Mouse (Mus musculus) ES-E14 (cell line): ENCODE data around the gene Fzd5. TPM values are rescaled to one million over a fixed set of nuclear protein-coding genes. Genes with fewer than 3 reads are reported as not detected.

Experiments used
- DNase-seq: peaks from one replicate; pipeline ENCODE4 v3.0.0-alpha.2; 2013; ENCODE audit warnings: low read depth, low spot score
- H3K27ac ChIP-seq: 2 replicates; pipeline ENCODE4 v1.5.1; 2012; ENCODE audit warnings: low read depth, mild to moderate bottlenecking, low read length, moderate library complexity, mixed read lengths; ENCODE audit not compliant: poor library complexity, insufficient read depth, severe bottlenecking
- H3K36me3 ChIP-seq: 2 replicates; pipeline ENCODE4 v1.6.1; 2012; ENCODE audit warnings: mild to moderate bottlenecking, low read length, moderate library complexity, mixed read lengths; ENCODE audit not compliant: control insufficient read depth, poor library complexity, insufficient read depth, severe bottlenecking
- H3K4me1 ChIP-seq, 2 experiments: fragments of 150-350 bp in 1 of 2; sonication (generic) in 1 of 2; 2 replicates each; pipeline ENCODE4 v1.6.1; 2012; ENCODE audit warnings: low read length in 2 of 2, mild to moderate bottlenecking in 1 of 2, mixed read lengths in 1 of 2; ENCODE audit not compliant: control insufficient read depth in 2 of 2, insufficient read depth in 2 of 2, poor library complexity in 1 of 2
- H3K4me3 ChIP-seq, 2 experiments: fragments of 150-350 bp in 1 of 2; sonication (generic) in 1 of 2; 2 replicates each; pipeline ENCODE4 v1.5.1; 2012; ENCODE audit warnings: low read length in 2 of 2, low read depth in 1 of 2, mild to moderate bottlenecking in 1 of 2, mixed read lengths in 1 of 2; ENCODE audit not compliant: insufficient read depth in 1 of 2, poor library complexity in 1 of 2, severe bottlenecking in 1 of 2
- H3K9ac ChIP-seq: 2 replicates; pipeline ENCODE4 v1.6.1; 2012; ENCODE audit warnings: low read depth, mild to moderate bottlenecking, low read length, mixed read lengths; ENCODE audit not compliant: poor library complexity, insufficient read depth, severe bottlenecking
- H3K9me3 ChIP-seq: fragments of 150-350 bp; sonication (generic); 2 replicates; pipeline ENCODE4 v1.6.1; 2012; ENCODE audit warnings: low read depth, mild to moderate bottlenecking, low read length; ENCODE audit not compliant: control insufficient read depth, insufficient read depth
- CHD2 ChIP-seq: IDR thresholded peaks from 2 replicates; pipeline ENCODE4 v1.6.1; 2014; ENCODE audit warnings: mild to moderate bottlenecking, low read depth, low read length, inconsistent platforms
- HCFC1 ChIP-seq: IDR thresholded peaks from 2 replicates; pipeline ENCODE4 v1.6.1; 2012; ENCODE audit warnings: low read length, inconsistent platforms, borderline replicate concordance; ENCODE audit not compliant: insufficient read depth
- MAFK ChIP-seq: IDR thresholded peaks from 2 replicates; pipeline ENCODE4 v1.6.1; 2014; ENCODE audit warnings: mild to moderate bottlenecking, low read depth, low read length, inconsistent platforms; ENCODE audit not compliant: insufficient read depth
- ZC3H11A ChIP-seq: IDR thresholded peaks from 2 replicates; pipeline ENCODE4 v1.6.1; 2012; ENCODE audit warnings: low read depth, mild to moderate bottlenecking, inconsistent platforms, low read length, borderline replicate concordance
- ZNF384 ChIP-seq: IDR thresholded peaks from 2 replicates; pipeline ENCODE4 v1.6.1; 2012; ENCODE audit warnings: low read depth, low read length, inconsistent platforms
- in situ Hi-C, 2 experiments: fragments of 600-800 bp; cut with MboI; formaldehyde crosslinking; loops; one replicate each; pipeline ENCODE4 v1.15.1; 2025; ENCODE audit warnings: low sequenced_read_pairs in 2 of 2, inconsistent platforms in 1 of 2; ENCODE audit not compliant: unreplicated experiment in 2 of 2
- total RNA-seq: library from RNA; depleted of rRNA; stranded (reverse); fragments of 300-350 nt; gene quantifications from 2 replicates; pipeline ENCODE4 v1.2.3, GENCODE M21; 2012

Fzd5 gene
- total RNA-seq, 1 experiment: 84.7 TPM

DNA sequence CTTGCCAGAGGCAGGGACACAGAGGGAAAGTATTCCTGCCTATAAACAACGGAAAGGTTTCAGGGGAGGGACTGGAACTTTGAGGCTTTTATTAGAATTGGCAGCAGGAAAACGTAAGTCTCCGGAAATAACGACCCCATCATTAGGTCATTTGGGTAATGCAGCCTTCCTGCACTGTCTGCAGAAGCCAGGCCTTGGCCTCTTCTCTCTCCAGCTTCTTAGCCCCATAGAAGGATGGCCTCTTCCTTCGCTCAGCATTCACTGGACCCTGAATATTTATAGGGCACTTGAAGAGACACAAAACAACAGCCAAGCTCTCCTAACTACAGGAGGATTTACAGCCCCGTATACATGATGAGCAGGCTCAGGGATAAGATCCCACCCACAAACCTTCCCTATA is 32.6 kb upstream of the Fzd5 start:
- no peak overlapping the region for H3K27ac ChIP-seq
- no peak overlapping the region for H3K4me3 ChIP-seq
- no peak for TF ChIP-seq CHD2
- TF ChIP-seq HCFC1: no peak
- TF ChIP-seq MAFK: no peak
- in situ Hi-C loops: no loop called here
- H3K9ac ChIP-seq: no peak overlapping the region
- DNase-seq: no peak
- no peaks in the 10 kb centered on the region for H3K9me3 ChIP-seq
- H3K4me1 ChIP-seq: no peaks in the 10 kb centered on the region
- H3K36me3 ChIP-seq: no peaks in the 10 kb centered on the region

- Histone ChIP-seq H3K4me1 (no peaks in the 10 kb centered on the region), H3K4me3 (no peak overlapping the region), H3K36me3 (no peaks in the 10 kb centered on the region), H3K9ac (no peak overlapping the region), H3K9me3 (no peaks in the 10 kb centered on the region), H3K27ac (no peak overlapping the region)
- TF ChIP-seq ZC3H11A (no peak), HCFC1 (no peak), ZNF384 (no peak), MAFK (no peak), CHD2 (no peak)
- DNase-seq: no peak
- in situ Hi-C loops: no loop called here
Measured at GRCm38 (mm10) chr1:64761646-64762045, 24.1 kb upstream of the Fzd5 start.

DNA sequence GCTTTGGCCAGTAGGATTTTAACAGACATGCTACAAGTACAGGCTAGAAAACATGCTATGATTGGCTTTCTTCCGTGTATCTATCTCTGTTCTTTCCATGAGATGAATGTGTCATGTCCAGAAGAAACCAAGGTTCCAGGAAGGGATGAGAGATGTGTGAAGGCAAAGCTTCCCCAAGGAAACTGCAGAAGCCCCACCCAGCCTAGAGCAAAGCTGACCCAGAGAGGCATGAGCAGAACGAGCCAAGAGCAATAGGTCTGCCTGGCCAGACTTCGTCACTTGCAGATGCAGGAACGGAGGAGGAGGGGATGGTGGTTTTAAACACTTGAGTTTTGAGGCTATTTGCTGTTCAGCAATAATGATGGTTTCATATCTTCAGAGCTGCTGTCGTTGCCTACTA is 20.2 kb upstream of the Fzd5 start:
- no peak for DNase-seq
- TF ChIP-seq ZNF384 (no peak), ZC3H11A (no peak), HCFC1 (no peak), MAFK (no peak), CHD2 (no peak)
- Histone ChIP-seq H3K9ac (no peak overlapping the region), H3K36me3 (no peaks in the 10 kb centered on the region), H3K4me3 (no peak overlapping the region), H3K27ac (no peak overlapping the region), H3K9me3 (no peaks in the 10 kb centered on the region), H3K4me1 (no peaks in the 10 kb centered on the region)
- in situ Hi-C loops: no loop called here

GRCm38 (mm10) chr1:64757254-64757653 is 19.7 kb upstream of the Fzd5 start:
- Histone ChIP-seq H3K9me3 (no peaks in the 10 kb centered on the region), H3K27ac (no peak overlapping the region), H3K4me3 (no peak overlapping the region), H3K4me1 (no peaks in the 10 kb centered on the region), H3K9ac (no peak overlapping the region), H3K36me3 (no peaks in the 10 kb centered on the region)
- DNase-seq: no peak
- in situ Hi-C loops: no loop called here
- TF ChIP-seq CHD2: no peak
- TF ChIP-seq ZC3H11A: no peak
- TF ChIP-seq MAFK: no peak
- TF ChIP-seq ZNF384: no peak
- no peak for TF ChIP-seq HCFC1

DNA sequence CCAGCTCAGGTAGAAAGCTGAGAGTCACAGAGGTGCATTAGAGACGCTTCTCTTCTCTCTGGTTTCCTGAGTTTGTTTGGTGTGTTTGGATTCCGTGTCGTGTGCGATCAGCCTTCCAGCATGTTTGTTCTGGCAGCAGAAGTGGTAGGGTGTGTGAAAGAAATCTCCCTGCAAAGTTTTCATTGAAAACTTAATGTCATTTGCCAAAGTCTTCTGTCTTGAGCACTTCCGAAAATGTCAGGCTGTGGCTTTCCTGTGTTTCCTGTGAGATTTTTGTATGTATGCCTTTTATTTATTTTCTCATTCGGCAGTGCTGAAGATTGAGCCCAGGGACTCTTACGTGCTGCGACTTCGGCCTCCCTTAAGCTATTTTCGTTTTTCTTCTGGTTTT is 19.1 kb upstream of the Fzd5 start:
- Histone ChIP-seq H3K9me3 (no peaks in the 10 kb centered on the region), H3K27ac (no peak overlapping the region), H3K36me3 (no peaks in the 10 kb centered on the region), H3K4me1 (no peaks in the 10 kb centered on the region), H3K9ac (no peak overlapping the region), H3K4me3 (no peak overlapping the region)
- DNase-seq: no peak
- no peak for TF ChIP-seq HCFC1
- TF ChIP-seq ZC3H11A: no peak
- no peak for TF ChIP-seq MAFK
- no peak for TF ChIP-seq CHD2
- no peak for TF ChIP-seq ZNF384
- in situ Hi-C loops: no loop called here
